Mouse (Mus musculus) brain, adult 10 weeks (tissue): ENCODE data around the gene Dyrk2. TPM values are rescaled to one million over a fixed set of nuclear protein-coding genes. Genes with fewer than 3 reads are reported as not detected.

ENCODE experiments used
- polyA plus RNA-seq: library from polyadenylated mRNA; stranded (reverse); fragments of 350-450 nt; fragmentation: Illumina TruSeq; extraction: RNeasy Lipid Tissue Mini Kit (QIAGEN cat#74804); gene quantifications from one replicate; pipeline ENCODE4 v1.2.3, GENCODE M21; 2015; ENCODE audit warnings: low read depth, low replicate concordance

Dyrk2 gene
- 17.9 TPM for polyA plus RNA-seq

DNA sequence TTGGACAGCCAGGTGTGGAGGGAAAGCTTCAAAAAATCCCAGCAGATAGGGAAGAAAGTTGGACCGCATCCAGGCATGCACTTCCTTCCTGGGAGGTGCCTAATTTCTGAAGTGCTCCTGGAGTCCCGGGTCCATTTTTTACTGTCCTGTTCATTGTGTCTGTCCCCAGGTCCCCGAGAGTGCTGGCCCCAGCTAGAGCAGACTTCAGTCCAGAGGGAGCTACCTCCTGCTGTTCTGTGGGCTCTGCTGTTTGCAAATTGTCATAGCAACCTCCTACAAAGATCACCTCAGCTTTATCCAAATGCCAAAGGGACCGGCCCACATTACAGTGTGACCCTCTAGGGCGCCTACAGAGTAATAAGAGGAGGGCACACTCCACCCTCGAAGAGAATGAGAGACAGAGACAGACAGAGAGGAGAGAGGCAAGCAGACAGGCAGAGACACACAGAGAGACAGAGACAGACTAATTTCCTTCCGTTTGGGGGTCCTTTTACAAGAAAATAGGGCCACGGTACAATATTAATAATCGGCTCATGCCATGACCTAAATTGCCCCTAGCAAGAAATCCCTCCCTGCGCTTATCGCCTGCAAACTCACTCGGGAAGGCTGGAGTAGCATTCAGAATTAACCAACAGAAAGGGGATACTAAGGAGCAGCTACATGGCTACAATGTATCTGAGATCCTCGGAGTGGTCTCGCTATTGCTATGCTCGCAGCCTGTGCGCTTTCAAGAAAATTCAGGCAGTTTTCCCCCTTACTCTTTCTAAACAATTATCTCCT is at the start of gene Dyrk2:
TSS of gene Dyrk2 (minus strand) at position 9 of the 780 bp plus-strand sequence.

